Mouse (Mus musculus) spleen, adult 2 months (tissue): Measurements from ENCODE around the gene Bhlha15.

Experiments used
- CTCF ChIP-seq: fragments of 200-500 bp; IDR thresholded peaks from 2 replicates; pipeline ENCODE4 v1.5.1; 2011; ENCODE audit warnings: mild to moderate bottlenecking, inconsistent platforms; ENCODE audit not compliant: insufficient read depth, insufficient read length, insufficient replicate concordance; ENCODE audit errors: extremely low read depth
- POLR2A ChIP-seq: fragments of 200-500 bp; IDR thresholded peaks from 2 replicates; pipeline ENCODE4 v1.6.1; 2011; ENCODE audit warnings: low read depth, low read length, inconsistent platforms

- no peak for TF ChIP-seq CTCF
- no peak for TF ChIP-seq POLR2A
Observed at GRCm38 (mm10) chr5:144234222-144234621, 44.1 kb downstream of the Bhlha15 start.
